Mouse (Mus musculus) liver, embryonic 13.5 days (tissue): ENCODE measurements around the gene Rex1bd. TPM values are rescaled to one million over a fixed set of nuclear protein-coding genes. Genes with fewer than 3 reads are reported as not detected.
A peak's percentile ranks its signal among the peaks of the same experiment; 100 is the strongest.
"Not testable (repeated sequence)": the region's sequence is repeated elsewhere in the genome, so short reads cannot be mapped to it uniquely, and the experiment has no call there.

ENCODE experiments used
- ATAC-seq: fragments of 200-750 bp; cut with Nextera tagmentation; 2 replicates; pipeline ENCODE4 v1.8.0; 2017; ENCODE audit warnings: low read depth, mild to moderate bottlenecking, moderate number of reproducible peaks, moderate library complexity
- DNase-seq: peaks from one replicate; pipeline ENCODE4 v3.0.0; 2022
- H3K27ac ChIP-seq: fragments of 300-500 bp; sonication (generic); 2 replicates; pipeline ENCODE4 v1.5.1; 2015; ENCODE audit warnings: moderate library complexity, mild to moderate bottlenecking, inconsistent platforms
- H3K27me3 ChIP-seq: fragments of 300-500 bp; sonication (generic); 2 replicates; pipeline ENCODE4 v1.6.1; 2015; ENCODE audit warnings: mild to moderate bottlenecking, inconsistent platforms
- H3K36me3 ChIP-seq: fragments of 300-500 bp; sonication (generic); 2 replicates; pipeline ENCODE4 v1.6.1; 2015; ENCODE audit warnings: mild to moderate bottlenecking, inconsistent platforms
- H3K4me1 ChIP-seq: fragments of 300-500 bp; sonication (generic); replicated peaks from 2 replicates; pipeline ENCODE4 v1.6.1; 2015; ENCODE audit warnings: inconsistent platforms
- H3K4me2 ChIP-seq: fragments of 300-500 bp; sonication (generic); 2 replicates; pipeline ENCODE4 v1.6.1; 2015; ENCODE audit warnings: inconsistent platforms, mild to moderate bottlenecking, moderate library complexity
- H3K4me3 ChIP-seq: fragments of 300-500 bp; sonication (generic); replicated peaks from 2 replicates; pipeline ENCODE4 v1.5.1; 2015; ENCODE audit warnings: mild to moderate bottlenecking, inconsistent platforms
- H3K9ac ChIP-seq: fragments of 300-500 bp; sonication (generic); 2 replicates; pipeline ENCODE4 v1.6.1; 2015; ENCODE audit warnings: mild to moderate bottlenecking, inconsistent platforms
- H3K9me3 ChIP-seq: fragments of 300-500 bp; sonication (generic); replicated peaks from 2 replicates; pipeline ENCODE4 v1.6.1; 2016; ENCODE audit warnings: inconsistent platforms
- WGBS: fragments of 180-500 bp; shearing (Covaris S2); methylation state at CpG from one replicate; pipeline ENCODE4 v1.1.7; 2015; ENCODE audit not compliant: insufficient replicate concordance; 5-methylcytosine and 5-hydroxymethylcytosine counted together
- polyA plus RNA-seq: library from polyadenylated mRNA; unstranded; fragments of >200 nt; fragmentation: Nextera tagmentation; extraction: Ambion mirVana; gene quantifications from 2 replicates; pipeline ENCODE4 v1.2.1, GENCODE M21; 2015

Gene Rex1bd
- polyA plus RNA-seq, 1 experiment from 2014 or later: 81.2 TPM

- peaks cover 60% of the 10 kb centered on the region for H3K4me1 ChIP-seq
- DNase-seq, H3K27me3 ChIP-seq, H3K9me3 ChIP-seq, ATAC-seq: not testable (repeated sequence)
- WGBS: 29% methylated on average over 6 of the region's 6 CpGs
- peak overlapping the region; percentile 99 for H3K27ac ChIP-seq
- H3K36me3 ChIP-seq: peaks cover 60% of the 10 kb centered on the region
- peak overlapping the region; percentile 89 for H3K4me3 ChIP-seq
- H3K9ac ChIP-seq: peak overlapping the region; percentile 99
- peak overlapping the region; percentile 93 for H3K4me2 ChIP-seq
These were observed 4.6 kb upstream of the Rex1bd start for GRCm38 (mm10) chr8:70511174-70511573.

DNA sequence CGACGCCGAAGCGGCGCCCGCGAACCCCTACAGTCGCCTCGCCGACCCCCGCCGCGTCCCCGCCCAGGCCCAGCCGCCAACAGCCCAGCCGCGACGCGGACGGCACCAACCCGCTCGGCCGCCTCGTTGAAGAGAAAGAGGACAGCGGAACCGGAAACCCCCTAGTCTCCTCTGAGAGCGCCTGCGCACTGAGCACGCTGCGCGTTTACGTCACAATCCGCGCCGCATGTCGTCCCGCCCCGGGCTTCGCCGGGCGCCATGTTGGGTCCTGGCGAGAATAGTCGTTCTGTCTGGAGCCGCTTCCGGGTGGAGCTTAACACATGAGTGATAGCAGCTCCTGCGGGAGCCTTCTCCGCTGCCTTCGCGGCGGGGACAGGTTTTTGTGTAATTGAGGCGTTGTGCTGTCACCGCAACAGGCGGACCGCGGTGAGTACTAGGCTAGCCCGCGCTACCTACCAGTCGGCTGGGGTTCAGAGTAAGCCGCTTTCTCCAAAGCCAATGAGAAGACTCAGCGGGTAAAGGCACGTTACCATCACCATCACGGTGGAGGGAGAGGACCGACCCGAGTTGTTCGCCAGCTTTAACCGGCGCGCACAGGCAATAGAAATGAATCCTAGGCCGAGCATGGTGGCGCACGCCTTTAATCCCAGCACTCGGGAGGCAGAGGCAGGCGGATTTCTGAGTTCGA, 3.8 kb upstream of the Rex1bd start, which contains the start of gene Uba52:
Uba52 (minus strand) TSS at position 574 of the 688 bp plus-strand sequence.
- peak; percentile 96 for DNase-seq
- peak within 1 kb of the TSS; percentile 89 for H3K4me3 ChIP-seq
- peak within 1 kb of the TSS; percentile 93 for H3K4me2 ChIP-seq
- peak; percentile 79 for ATAC-seq
- peaks cover 53% of the 10 kb centered on the region for H3K36me3 ChIP-seq
- no peaks in the 10 kb centered on the region for H3K9me3 ChIP-seq
- peak within 1 kb of the TSS; percentile 99 for H3K27ac ChIP-seq
- peaks cover 68% of the 10 kb centered on the region for H3K4me1 ChIP-seq
- peak within 1 kb of the TSS; percentile 99 for H3K9ac ChIP-seq
- H3K27me3 ChIP-seq: no peaks in the 10 kb centered on the region
- under 1% methylated on average over 74 of the region's 74 CpGs for WGBS

DNA sequence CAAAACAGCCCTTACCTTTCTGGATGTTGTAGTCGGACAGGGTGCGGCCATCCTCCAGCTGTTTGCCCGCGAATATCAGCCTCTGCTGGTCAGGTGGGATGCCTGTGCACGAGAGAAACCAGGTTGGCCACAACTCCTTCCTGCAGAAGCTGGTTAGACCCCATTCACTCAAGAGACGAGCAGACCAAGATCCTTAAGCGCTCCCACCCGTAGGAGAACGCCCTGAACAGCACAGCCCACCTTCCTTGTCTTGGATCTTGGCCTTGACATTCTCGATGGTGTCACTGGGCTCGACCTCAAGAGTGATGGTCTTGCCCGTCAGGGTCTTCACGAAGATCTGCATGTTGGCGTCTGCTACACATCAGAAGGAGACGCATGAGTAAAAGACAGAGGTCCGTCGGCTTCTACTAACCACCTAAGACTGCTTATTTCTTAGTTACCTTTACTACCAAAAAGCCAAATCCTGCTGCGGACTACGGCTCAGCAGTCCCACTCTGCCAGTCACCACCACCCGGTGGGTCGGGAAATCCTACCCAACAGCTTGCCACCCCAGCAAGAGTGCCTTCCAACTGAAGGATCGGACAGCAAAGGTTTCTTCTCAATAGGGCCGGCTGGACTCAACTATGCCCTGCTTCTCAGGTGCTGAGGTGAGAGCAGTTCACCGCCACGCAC, 2.9 kb upstream of the Rex1bd start:
- Histone ChIP-seq H3K4me2 (peak overlapping the region; percentile 93), H3K9me3 (no peaks in the 10 kb centered on the region), H3K36me3 (peaks cover 47% of the 10 kb centered on the region), H3K27me3 (no peaks in the 10 kb centered on the region), H3K4me1 (peaks cover 77% of the 10 kb centered on the region), H3K27ac (peak overlapping the region; percentile 99), H3K9ac (peak overlapping the region; percentile 99), H3K4me3 (peak overlapping the region; percentile 89)
- 2% methylated on average over 25 of the region's 25 CpGs for WGBS
- ATAC-seq (no peak), DNase-seq (no peak)

- DNase-seq (no peak), ATAC-seq (no peak)
- H3K9me3 ChIP-seq: no peaks in the 10 kb centered on the region
- H3K27me3 ChIP-seq: peaks cover 18% of the 10 kb centered on the region
- H3K27ac ChIP-seq: peak overlapping the region; percentile 95
- H3K4me2 ChIP-seq: peak overlapping the region; percentile 93
- H3K9ac ChIP-seq: peak overlapping the region; percentile 89
- peaks cover 29% of the 10 kb centered on the region for H3K36me3 ChIP-seq
- peak overlapping the region; percentile 79 for H3K4me3 ChIP-seq
- H3K4me1 ChIP-seq: peaks cover 79% of the 10 kb centered on the region
- 41% methylated on average over 5 of the region's 5 CpGs for WGBS
These were observed 458 bp upstream of the Rex1bd start for GRCm38 (mm10) chr8:70507027-70507393.

DNA sequence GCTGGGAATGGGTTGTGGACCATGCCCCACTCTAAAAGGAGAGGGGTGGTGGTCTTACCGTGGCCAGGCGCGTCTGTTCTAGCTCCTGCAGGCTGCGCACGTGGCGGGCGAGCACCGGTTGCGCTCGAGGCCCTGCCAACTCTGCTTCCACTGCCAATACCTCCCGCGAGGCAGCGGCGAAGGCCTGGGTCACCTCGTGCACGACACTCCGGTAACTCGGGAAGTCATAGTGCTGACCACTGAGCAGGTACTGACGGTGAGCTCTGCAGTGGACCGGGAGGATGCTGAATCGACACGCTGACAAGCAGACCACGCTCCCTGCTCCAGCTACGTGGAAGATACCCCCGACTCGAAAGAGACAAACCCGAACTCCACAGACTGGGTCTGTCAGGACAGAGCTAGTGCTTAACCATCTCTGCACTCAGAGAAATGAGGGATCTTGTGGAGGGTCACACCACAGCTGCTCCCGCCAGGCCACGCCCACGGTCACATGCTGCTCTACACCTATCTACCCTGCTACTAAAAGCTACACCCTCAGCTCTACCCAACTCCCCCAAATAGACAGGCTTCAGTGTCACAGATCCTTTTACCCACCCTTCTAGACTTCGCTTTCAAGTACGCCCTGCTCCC, 739 bp downstream of the Rex1bd start:
- peaks cover 82% of the 10 kb centered on the region for H3K4me1 ChIP-seq
- 39% methylated on average over 32 of the region's 32 CpGs for WGBS
- no peaks in the 10 kb centered on the region for H3K9me3 ChIP-seq
- no peak for DNase-seq
- H3K4me2 ChIP-seq: peak overlapping the region; percentile 93
- H3K27me3 ChIP-seq: peaks cover 30% of the 10 kb centered on the region
- peak overlapping the region; percentile 79 for H3K4me3 ChIP-seq
- H3K36me3 ChIP-seq: peaks cover 29% of the 10 kb centered on the region
- peak overlapping the region; percentile 95 for H3K27ac ChIP-seq
- H3K9ac ChIP-seq: peak overlapping the region; percentile 89
- peak; percentile 24 for ATAC-seq

GRCm38 (mm10) chr8:70504851-70505250, 1.7 kb downstream of the Rex1bd start:
- H3K36me3 ChIP-seq: peaks cover 29% of the 10 kb centered on the region
- ATAC-seq (no peak), DNase-seq (peak; percentile 74)
- no peak overlapping the region for H3K27ac ChIP-seq
- H3K27me3 ChIP-seq: peaks cover 39% of the 10 kb centered on the region
- no peak overlapping the region for H3K9ac ChIP-seq
- H3K4me3 ChIP-seq: no peak overlapping the region
- 58% methylated on average over 3 of the region's 3 CpGs for WGBS
- H3K4me2 ChIP-seq: peak overlapping the region; percentile 93
- H3K4me1 ChIP-seq: peaks cover 91% of the 10 kb centered on the region
- H3K9me3 ChIP-seq: no peaks in the 10 kb centered on the region

- peaks cover 44% of the 10 kb centered on the region for H3K27me3 ChIP-seq
- peaks cover 94% of the 10 kb centered on the region for H3K4me1 ChIP-seq
- no peak overlapping the region for H3K27ac ChIP-seq
- no peak for ATAC-seq
- no peaks in the 10 kb centered on the region for H3K9me3 ChIP-seq
- WGBS: 86% methylated on average over 16 of the region's 16 CpGs
- peaks cover 28% of the 10 kb centered on the region for H3K36me3 ChIP-seq
- H3K4me2 ChIP-seq: no peak overlapping the region
- no peak overlapping the region for H3K4me3 ChIP-seq
- H3K9ac ChIP-seq: no peak overlapping the region
- no peak for DNase-seq
These were observed 2.2 kb downstream of the Rex1bd start for GRCm38 (mm10) chr8:70504291-70504716.

GRCm38 (mm10) chr8:70503062-70503750, 3.3 kb downstream of the Rex1bd start:
- Histone ChIP-seq H3K4me3 (0 out of 2 replicates have a peak overlapping the region, but pooled peaks have one; percentile 2), H3K36me3 (peaks cover 17% of the 10 kb centered on the region), H3K4me1 (peaks cover 94% of the 10 kb centered on the region), H3K9ac (peak overlapping the region; percentile 62), H3K9me3 (no peaks in the 10 kb centered on the region), H3K4me2 (peak overlapping the region; percentile 72), H3K27ac (peak overlapping the region; percentile 21; the same call in 1 of the 2 replicates), H3K27me3 (peaks cover 55% of the 10 kb centered on the region)
- WGBS: 18% methylated on average over 46 of the region's 46 CpGs
- DNase-seq (peak; percentile 59), ATAC-seq (no peak)

DNA sequence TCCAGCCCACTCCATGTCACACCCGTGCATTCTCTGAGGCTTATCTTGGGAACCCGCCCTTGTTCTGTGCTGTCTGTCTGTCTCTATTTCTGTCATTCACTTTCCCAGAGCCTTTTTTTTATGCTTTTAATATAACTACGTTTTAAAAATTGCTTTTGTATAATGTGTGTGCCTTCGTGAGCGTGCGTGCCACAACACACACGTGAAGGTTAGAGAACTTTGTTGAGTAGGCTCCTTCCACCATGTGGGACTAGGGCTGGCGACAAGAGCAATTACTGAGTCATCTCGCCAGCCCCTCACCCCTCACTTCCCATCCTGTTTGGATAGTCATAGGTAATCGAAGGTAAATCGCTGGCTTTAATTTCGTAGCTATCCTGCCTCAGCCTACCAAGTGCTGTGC, 4.0 kb downstream of the Rex1bd start:
- Histone ChIP-seq H3K4me2 (peak overlapping the region; percentile 72), H3K9me3 (no peaks in the 10 kb centered on the region), H3K9ac (peak overlapping the region; percentile 62), H3K4me3 (peak overlapping the region; percentile 47), H3K36me3 (peaks cover 10% of the 10 kb centered on the region), H3K27me3 (peaks cover 62% of the 10 kb centered on the region), H3K4me1 (peaks cover 89% of the 10 kb centered on the region), H3K27ac (no peak overlapping the region; the same call in 1 of the 2 replicates)
- no peak for ATAC-seq
- DNase-seq: no peak
- 34% methylated on average over 12 of the region's 12 CpGs for WGBS

DNA sequence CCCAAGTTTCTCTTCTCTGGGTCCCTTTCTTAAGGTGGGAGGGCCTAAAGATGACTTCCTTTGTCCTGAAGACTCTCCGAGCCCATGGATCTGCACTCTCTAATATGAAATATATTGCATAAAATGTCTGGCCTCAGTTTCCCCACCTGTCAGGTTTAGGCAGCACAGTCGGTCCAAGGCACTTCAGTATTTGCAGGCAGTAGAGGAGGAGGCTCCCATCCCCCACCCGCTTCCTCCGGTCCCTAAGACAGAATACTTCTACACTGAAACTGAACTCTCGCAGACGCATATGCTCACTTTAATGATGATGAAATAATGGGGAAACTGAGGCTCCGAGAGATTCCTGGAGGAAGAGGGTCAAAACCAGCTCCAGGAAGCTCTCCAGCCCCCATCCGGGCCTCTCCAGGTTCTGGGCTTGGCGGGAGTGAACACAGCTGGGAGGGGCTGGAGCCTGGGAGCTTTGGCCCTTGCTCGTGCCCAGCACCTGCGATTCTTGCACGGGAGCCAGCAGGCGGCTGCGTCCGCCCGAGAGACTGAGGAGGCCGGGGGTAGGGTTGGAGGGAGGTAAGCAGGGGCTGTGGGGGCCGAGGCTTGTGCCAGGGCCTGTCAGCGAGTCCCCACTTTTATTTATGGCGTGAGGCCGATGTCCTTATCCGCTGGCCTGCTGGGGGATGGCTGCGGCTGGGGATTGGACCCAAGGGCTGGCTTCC, 4.6 kb downstream of the Rex1bd start:
- H3K4me3 ChIP-seq: peak overlapping the region; percentile 47
- peak overlapping the region; percentile 62 for H3K9ac ChIP-seq
- peak overlapping the region; percentile 84 for H3K27ac ChIP-seq
- peaks cover 83% of the 10 kb centered on the region for H3K4me1 ChIP-seq
- DNase-seq: no peak
- H3K9me3 ChIP-seq: no peaks in the 10 kb centered on the region
- H3K36me3 ChIP-seq: peaks cover 4% of the 10 kb centered on the region
- peaks cover 67% of the 10 kb centered on the region for H3K27me3 ChIP-seq
- H3K4me2 ChIP-seq: peak overlapping the region; percentile 72
- 17% methylated on average over 23 of the region's 23 CpGs for WGBS
- no peak for ATAC-seq
